Mouse (Mus musculus): ENCODE data around the gene Prpf38a. TPM values are rescaled to one million over a fixed set of nuclear protein-coding genes. Genes with fewer than 3 reads are reported as not detected.

Prpf38a gene
- 10 to 100 TPM; 28.6 to 28.8 TPM for total RNA-seq (2021)

- peak; percentile 98 to 99 for DNase-seq
- intact Hi-C loops (cut with DNase I) = no loop called here
Observed at GRCm38 (mm10) chr4:108578840-108579742, at the start of gene Prpf38a, which contains the start of gene Orc1. Gene Prpf38a (minus strand): TSS chr4:108579336. Gene Orc1 (plus strand): TSS chr4:108579423.

- intact Hi-C loops (cut with DNase I) = no loop called here
- no peak for DNase-seq
Observed at GRCm38 (mm10) chr4:108627066-108627465, 47.9 kb upstream of the Prpf38a start.

- no peak for DNase-seq
- intact Hi-C loops (cut with DNase I) = no loop called here
Observed at GRCm38 (mm10) chr4:108621504-108621903, 42.4 kb upstream of the Prpf38a start.

- DNase-seq = peak in 1 of 2 experiments; percentile 24
- intact Hi-C loops (cut with DNase I) = no loop called here
Observed at GRCm38 (mm10) chr4:108620536-108620935, 41.4 kb upstream of the Prpf38a start.

- intact Hi-C loops (cut with DNase I) = loop anchor here (5.0 kb wide), 1 partner anchor 282 kb away; no protein-coding TSS in a partner anchor
- peak; percentile 90 to 91 for DNase-seq
Observed at GRCm38 (mm10) chr4:108619587-108620341, 40.6 kb upstream of the Prpf38a start, which contains the start of gene Cc2d1b. Gene Cc2d1b (plus strand): TSS chr4:108619940.

- DNase-seq = no peak
Observed at GRCm38 (mm10) chr4:108619165-108619564, 40.0 kb upstream of the Prpf38a start.

GRCm38 (mm10) chr4:108618586-108618985 is 39.5 kb upstream of the Prpf38a start:
- intact Hi-C loops (cut with DNase I) = loop anchor here (5.0 kb wide), 1 partner anchor 281 kb away; no protein-coding TSS in a partner anchor

More at GRCm38 (mm10) chr4:108619165-108619564, 40.0 kb upstream of the Prpf38a start:
- intact Hi-C loops (cut with DNase I) = loop anchor here (5.0 kb wide), 1 partner anchor 282 kb away; no protein-coding TSS in a partner anchor

GRCm38 (mm10) chr4:108610935-108611334 is 31.8 kb upstream of the Prpf38a start:
- no peak for DNase-seq
- intact Hi-C loops (cut with DNase I) = no loop called here

More at GRCm38 (mm10) chr4:108618586-108618985, 39.5 kb upstream of the Prpf38a start:
- no peak for DNase-seq

- intact Hi-C loops (cut with DNase I) = no loop called here
- no peak for DNase-seq
Observed at GRCm38 (mm10) chr4:108608651-108609050, 29.5 kb upstream of the Prpf38a start.

GRCm38 (mm10) chr4:108601870-108602269 is 22.7 kb upstream of the Prpf38a start:
- intact Hi-C loops (cut with DNase I) = no loop called here
- DNase-seq = no peak

GRCm38 (mm10) chr4:108598306-108598705 is 19.2 kb upstream of the Prpf38a start:
- intact Hi-C loops (cut with DNase I) = no loop called here
- DNase-seq = no peak

- DNase-seq = no peak
- intact Hi-C loops (cut with DNase I) = no loop called here
Observed at GRCm38 (mm10) chr4:108595785-108596184, 16.6 kb upstream of the Prpf38a start.

- intact Hi-C loops (cut with DNase I) = no loop called here
- DNase-seq = no peak
Observed at GRCm38 (mm10) chr4:108593376-108593775, 14.2 kb upstream of the Prpf38a start.

- no peak for DNase-seq
- intact Hi-C loops (cut with DNase I) = no loop called here
Observed at GRCm38 (mm10) chr4:108579743-108580411, 741 bp upstream of the Prpf38a start.

GRCm38 (mm10) chr4:108572644-108573043 is 6.5 kb downstream of the Prpf38a start:
- intact Hi-C loops (cut with DNase I) = no loop called here

GRCm38 (mm10) chr4:108565026-108565425 is 14.1 kb downstream of the Prpf38a start:
- intact Hi-C loops (cut with DNase I) = loop anchor here (5.0 kb wide), 1 partner anchor 63 kb away; no protein-coding TSS in a partner anchor
- no peak for DNase-seq

More at GRCm38 (mm10) chr4:108572644-108573043, 6.5 kb downstream of the Prpf38a start:
- DNase-seq = no peak

- intact Hi-C loops (cut with DNase I) = no loop called here
- DNase-seq = no peak
Observed at GRCm38 (mm10) chr4:108539701-108540100, 39.4 kb downstream of the Prpf38a start.
